Mouse (Mus musculus): ENCODE measurements around the gene Lifr.

Lifr gene

GRCm38 (mm10) chr15:7194748-7195221, 104.4 kb downstream of the Lifr start:
- in situ Hi-C loops (cut with MboI; ENCODE audit: unreplicated experiment in 2 of 2) = no loop called here

GRCm38 (mm10) chr15:7197652-7198445, 107.4 kb downstream of the Lifr start:
- in situ Hi-C loops (cut with MboI; ENCODE audit: unreplicated experiment in 2 of 2) = no loop called here

- in situ Hi-C loops (cut with MboI; ENCODE audit: unreplicated experiment in 2 of 2) = no loop called here
Observed at GRCm38 (mm10) chr15:7198816-7199215, 108.4 kb downstream of the Lifr start.

- in situ Hi-C loops (cut with MboI; ENCODE audit: unreplicated experiment in 2 of 2) = no loop called here
Observed at GRCm38 (mm10) chr15:7200286-7200685, 109.9 kb downstream of the Lifr start.

GRCm38 (mm10) chr15:7201421-7202380, 111.3 kb downstream of the Lifr start:
- in situ Hi-C loops (cut with MboI; ENCODE audit: unreplicated experiment in 2 of 2) = no loop called here

- in situ Hi-C loops (cut with MboI; ENCODE audit: unreplicated experiment in 2 of 2) = no loop called here
Observed at GRCm38 (mm10) chr15:7202981-7203380, 112.6 kb downstream of the Lifr start.

- in situ Hi-C loops (cut with MboI; ENCODE audit: unreplicated experiment in 2 of 2) = no loop called here
Observed at GRCm38 (mm10) chr15:7203606-7204330, 113.4 kb downstream of the Lifr start.

GRCm38 (mm10) chr15:7204917-7205316, 114.5 kb downstream of the Lifr start:
- in situ Hi-C loops (cut with MboI; ENCODE audit: unreplicated experiment in 2 of 2) = no loop called here

GRCm38 (mm10) chr15:7206110-7206509, 115.7 kb downstream of the Lifr start:
- in situ Hi-C loops (cut with MboI; ENCODE audit: unreplicated experiment in 2 of 2) = no loop called here

- in situ Hi-C loops (cut with MboI; ENCODE audit: unreplicated experiment in 2 of 2) = no loop called here
Observed at GRCm38 (mm10) chr15:7207292-7207691, 116.9 kb downstream of the Lifr start.

GRCm38 (mm10) chr15:7208180-7208579, 117.8 kb downstream of the Lifr start:
- in situ Hi-C loops (cut with MboI; ENCODE audit: unreplicated experiment in 2 of 2) = no loop called here

GRCm38 (mm10) chr15:7213683-7214082, 123.3 kb downstream of the Lifr start:
- in situ Hi-C loops (cut with MboI; ENCODE audit: unreplicated experiment in 2 of 2) = loop anchor here in 1 of 2 experiments (10.0 kb wide), 1 partner anchor 509 kb away; the partner anchor contains the start of gene Rictor

GRCm38 (mm10) chr15:7215845-7216244, 125.4 kb downstream of the Lifr start:
- in situ Hi-C loops (cut with MboI; ENCODE audit: unreplicated experiment in 2 of 2) = loop anchor here (5.0 to 10.0 kb wide), 2 partner anchors 74 to 511 kb away; partner anchors contain the start of gene Rictor (in 1 of the 2)

GRCm38 (mm10) chr15:7216581-7217272, 126.3 kb downstream of the Lifr start:
- in situ Hi-C loops (cut with MboI; ENCODE audit: unreplicated experiment in 2 of 2) = loop anchor here (5.0 to 10.0 kb wide), 2 partner anchors 74 to 512 kb away; partner anchors contain the start of gene Rictor (in 1 of the 2)

- in situ Hi-C loops (cut with MboI; ENCODE audit: unreplicated experiment in 2 of 2) = loop anchor here (5.0 to 10.0 kb wide), 2 partner anchors 75 to 512 kb away; partner anchors contain the start of gene Rictor (in 1 of the 2)
Observed at GRCm38 (mm10) chr15:7217273-7217598, 126.8 kb downstream of the Lifr start.

- in situ Hi-C loops (cut with MboI; ENCODE audit: unreplicated experiment in 2 of 2) = loop anchor here (5.0 kb wide), 2 partner anchors 306 to 316 kb away; no protein-coding TSS in a partner anchor
Observed at GRCm38 (mm10) chr15:7222809-7223208, 132.4 kb downstream of the Lifr start.

GRCm38 (mm10) chr15:7224151-7224775, 133.8 kb downstream of the Lifr start:
- in situ Hi-C loops (cut with MboI; ENCODE audit: unreplicated experiment in 2 of 2) = loop anchor here (5.0 kb wide), 2 partner anchors 307 to 317 kb away; no protein-coding TSS in a partner anchor

- in situ Hi-C loops (cut with MboI; ENCODE audit: unreplicated experiment in 2 of 2) = no loop called here
Observed at GRCm38 (mm10) chr15:7226225-7226624, 135.8 kb downstream of the Lifr start.
